Mouse (Mus musculus): Measurements from ENCODE around the gene Cx3cr1. TPM values are rescaled to one million over a fixed set of nuclear protein-coding genes. Genes with fewer than 3 reads are reported as not detected.
A peak's percentile ranks its signal among the peaks of the same experiment; 100 is the strongest.

Cx3cr1 gene
- polyA plus RNA-seq, 1 experiment from 2014 or later, result 7.4 TPM

DNA sequence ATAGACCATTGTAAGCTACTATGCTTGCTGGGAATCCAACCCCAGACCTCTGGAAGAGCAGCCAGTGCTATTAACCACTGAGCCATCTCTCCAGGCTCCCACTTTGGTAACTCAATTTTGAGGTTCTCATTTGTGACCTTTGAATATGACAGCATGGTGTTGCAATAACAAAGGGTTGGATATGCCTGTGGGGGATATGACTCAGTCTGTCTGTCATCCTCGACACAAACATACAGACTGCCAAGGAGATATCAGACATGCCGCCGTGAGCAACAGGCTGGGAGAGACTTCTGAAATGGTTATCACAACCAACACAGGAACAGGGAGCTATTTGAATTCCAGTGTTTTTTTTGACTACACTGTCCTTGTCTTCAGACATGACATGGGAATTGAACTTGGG lies 20.3 kb downstream of the Cx3cr1 start:
- WGBS, result 88% methylated on average over 3 of the region's 3 CpGs
- no peak overlapping the region for H3K27ac ChIP-seq (ENCODE audit: low read depth, low read length)
- H3K4me3 ChIP-seq (ENCODE audit: low read length), result no peak overlapping the region
- H3K4me2 ChIP-seq (replicated peaks; ENCODE audit: low read depth, low read length), result no peak overlapping the region
- H3K4me1 ChIP-seq (ENCODE audit: control insufficient read depth, insufficient read depth, low read length), result no peaks in the 10 kb centered on the region
- ATAC-seq (ENCODE audit: low FRiP score, low TSS enrichment), result no peak
- H3K27me3 ChIP-seq (ENCODE audit: control insufficient read depth, insufficient read depth, low read length), result no peaks in the 10 kb centered on the region
- no peaks in the 10 kb centered on the region for H3K36me3 ChIP-seq (ENCODE audit: control insufficient read depth, insufficient read depth, low read length)
- no peaks in the 10 kb centered on the region for H3K9me3 ChIP-seq (ENCODE audit: control insufficient read depth, low read length)
- H3K9ac ChIP-seq (ENCODE audit: low read depth, low read length), result no peak overlapping the region

- Histone ChIP-seq H3K27ac (ENCODE audit: low read depth, low read length) (no peak overlapping the region), H3K9me3 (ENCODE audit: control insufficient read depth, low read length) (no peaks in the 10 kb centered on the region), H3K36me3 (ENCODE audit: control insufficient read depth, insufficient read depth, low read length) (no peaks in the 10 kb centered on the region), H3K4me2 (replicated peaks; ENCODE audit: low read depth, low read length) (no peak overlapping the region), H3K4me3 (ENCODE audit: low read length) (no peak overlapping the region), H3K4me1 (ENCODE audit: control insufficient read depth, insufficient read depth, low read length) (no peaks in the 10 kb centered on the region), H3K27me3 (ENCODE audit: control insufficient read depth, insufficient read depth, low read length) (no peaks in the 10 kb centered on the region), H3K9ac (ENCODE audit: low read depth, low read length) (no peak overlapping the region)
- ATAC-seq (ENCODE audit: low FRiP score, low TSS enrichment), result no peak
- WGBS, result 74% methylated on average over 6 of the region's 6 CpGs
These were observed 21.2 kb downstream of the Cx3cr1 start for GRCm38 (mm10) chr9:120048495-120048894.

- Histone ChIP-seq H3K27me3 (ENCODE audit: control insufficient read depth, insufficient read depth, low read length) (no peaks in the 10 kb centered on the region), H3K9ac (ENCODE audit: low read depth, low read length) (no peak overlapping the region), H3K4me3 (ENCODE audit: low read length) (no peak overlapping the region), H3K27ac (ENCODE audit: low read depth, low read length) (no peak overlapping the region), H3K36me3 (ENCODE audit: control insufficient read depth, insufficient read depth, low read length) (no peaks in the 10 kb centered on the region), H3K9me3 (ENCODE audit: control insufficient read depth, low read length) (no peaks in the 10 kb centered on the region), H3K4me2 (replicated peaks; ENCODE audit: low read depth, low read length) (no peak overlapping the region), H3K4me1 (ENCODE audit: control insufficient read depth, insufficient read depth, low read length) (no peaks in the 10 kb centered on the region)
- 82% methylated on average over 7 of the region's 7 CpGs for WGBS
- no peak for ATAC-seq (ENCODE audit: low FRiP score, low TSS enrichment)
These were observed 26.6 kb downstream of the Cx3cr1 start for GRCm38 (mm10) chr9:120043115-120043514.

- H3K36me3 ChIP-seq (ENCODE audit: control insufficient read depth, insufficient read depth, low read length), result no peaks in the 10 kb centered on the region
- no peak overlapping the region for H3K4me2 ChIP-seq (replicated peaks; ENCODE audit: low read depth, low read length)
- no peaks in the 10 kb centered on the region for H3K9me3 ChIP-seq (ENCODE audit: control insufficient read depth, low read length)
- H3K27ac ChIP-seq (ENCODE audit: low read depth, low read length), result no peak overlapping the region
- H3K4me3 ChIP-seq (ENCODE audit: low read length), result no peak overlapping the region
- no peaks in the 10 kb centered on the region for H3K4me1 ChIP-seq (ENCODE audit: control insufficient read depth, insufficient read depth, low read length)
- ATAC-seq (ENCODE audit: low FRiP score, low TSS enrichment), result no peak
- H3K27me3 ChIP-seq (ENCODE audit: control insufficient read depth, insufficient read depth, low read length), result no peaks in the 10 kb centered on the region
- H3K9ac ChIP-seq (ENCODE audit: low read depth, low read length), result no peak overlapping the region
- WGBS, result 85% methylated on average over 7 of the region's 7 CpGs
These were observed 32.3 kb downstream of the Cx3cr1 start for GRCm38 (mm10) chr9:120037414-120037813.

DNA sequence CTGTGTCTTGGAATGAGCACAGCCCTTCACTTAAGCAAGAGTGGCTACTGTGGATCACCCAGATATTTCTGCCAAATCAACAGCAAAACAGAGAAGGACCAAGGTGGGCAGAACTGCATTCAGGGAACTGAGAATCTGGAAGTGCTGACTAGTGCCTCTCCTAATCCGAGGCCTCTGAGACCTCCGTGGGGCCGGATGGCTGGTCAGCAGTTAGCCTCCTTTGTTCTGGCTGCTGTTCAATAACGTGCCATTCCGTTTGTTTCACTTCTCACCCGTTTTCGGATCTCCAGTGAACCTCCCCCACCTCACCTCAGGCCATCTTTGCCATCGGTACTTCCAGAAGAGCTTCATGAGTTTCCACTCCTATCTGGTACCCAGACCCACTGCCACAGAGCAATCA lies 35.3 kb downstream of the Cx3cr1 start:
- H3K4me2 ChIP-seq (replicated peaks; ENCODE audit: low read depth, low read length), result no peak overlapping the region
- ATAC-seq (ENCODE audit: low FRiP score, low TSS enrichment), result no peak
- H3K4me1 ChIP-seq (ENCODE audit: control insufficient read depth, insufficient read depth, low read length), result no peaks in the 10 kb centered on the region
- H3K36me3 ChIP-seq (ENCODE audit: control insufficient read depth, insufficient read depth, low read length), result no peaks in the 10 kb centered on the region
- no peak overlapping the region for H3K4me3 ChIP-seq (ENCODE audit: low read length)
- no peak overlapping the region for H3K9ac ChIP-seq (ENCODE audit: low read depth, low read length)
- H3K27ac ChIP-seq (ENCODE audit: low read depth, low read length), result no peak overlapping the region
- no peaks in the 10 kb centered on the region for H3K27me3 ChIP-seq (ENCODE audit: control insufficient read depth, insufficient read depth, low read length)
- H3K9me3 ChIP-seq (ENCODE audit: control insufficient read depth, low read length), result no peaks in the 10 kb centered on the region
- WGBS, result 75% methylated on average over 8 of the region's 8 CpGs

- 87% methylated on average over 6 of the region's 6 CpGs for WGBS
- Histone ChIP-seq H3K4me3 (ENCODE audit: low read length) (no peak overlapping the region), H3K36me3 (ENCODE audit: control insufficient read depth, insufficient read depth, low read length) (no peaks in the 10 kb centered on the region), H3K9ac (ENCODE audit: low read depth, low read length) (no peak overlapping the region), H3K4me2 (replicated peaks; ENCODE audit: low read depth, low read length) (no peak overlapping the region), H3K4me1 (ENCODE audit: control insufficient read depth, insufficient read depth, low read length) (no peaks in the 10 kb centered on the region), H3K27me3 (ENCODE audit: control insufficient read depth, insufficient read depth, low read length) (no peaks in the 10 kb centered on the region), H3K9me3 (ENCODE audit: control insufficient read depth, low read length) (no peaks in the 10 kb centered on the region), H3K27ac (ENCODE audit: low read depth, low read length) (no peak overlapping the region)
- ATAC-seq (ENCODE audit: low FRiP score, low TSS enrichment), result no peak
These were observed 37.0 kb downstream of the Cx3cr1 start for GRCm38 (mm10) chr9:120032710-120033109.

DNA sequence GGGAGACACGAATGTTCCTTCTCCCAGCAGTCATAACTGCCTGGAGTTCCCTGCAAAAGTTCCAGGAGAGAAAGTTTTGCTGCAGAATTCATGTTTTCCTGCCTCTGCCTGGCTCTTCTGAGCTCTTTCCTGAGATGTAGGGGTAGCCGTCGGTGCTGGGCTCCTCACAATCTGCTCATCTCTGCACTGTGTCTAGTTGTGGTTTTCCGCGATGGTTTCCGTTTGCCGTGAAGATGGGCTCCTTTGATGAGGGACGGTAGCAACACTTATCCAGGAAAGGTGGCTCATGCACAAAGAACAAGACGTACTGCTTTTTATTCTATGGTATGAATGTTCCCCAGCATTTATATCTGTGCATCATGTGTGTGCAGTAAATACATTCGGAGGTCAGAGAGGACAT lies 39.3 kb downstream of the Cx3cr1 start:
- Histone ChIP-seq H3K4me3 (ENCODE audit: low read length) (no peak overlapping the region), H3K36me3 (ENCODE audit: control insufficient read depth, insufficient read depth, low read length) (no peaks in the 10 kb centered on the region), H3K4me2 (replicated peaks; ENCODE audit: low read depth, low read length) (no peak overlapping the region), H3K27ac (ENCODE audit: low read depth, low read length) (no peak overlapping the region), H3K9ac (ENCODE audit: low read depth, low read length) (no peak overlapping the region), H3K4me1 (ENCODE audit: control insufficient read depth, insufficient read depth, low read length) (no peaks in the 10 kb centered on the region), H3K27me3 (ENCODE audit: control insufficient read depth, insufficient read depth, low read length) (no peaks in the 10 kb centered on the region), H3K9me3 (ENCODE audit: control insufficient read depth, low read length) (no peaks in the 10 kb centered on the region)
- no peak for ATAC-seq (ENCODE audit: low FRiP score, low TSS enrichment)
- WGBS, result 86% methylated on average over 10 of the region's 10 CpGs

DNA sequence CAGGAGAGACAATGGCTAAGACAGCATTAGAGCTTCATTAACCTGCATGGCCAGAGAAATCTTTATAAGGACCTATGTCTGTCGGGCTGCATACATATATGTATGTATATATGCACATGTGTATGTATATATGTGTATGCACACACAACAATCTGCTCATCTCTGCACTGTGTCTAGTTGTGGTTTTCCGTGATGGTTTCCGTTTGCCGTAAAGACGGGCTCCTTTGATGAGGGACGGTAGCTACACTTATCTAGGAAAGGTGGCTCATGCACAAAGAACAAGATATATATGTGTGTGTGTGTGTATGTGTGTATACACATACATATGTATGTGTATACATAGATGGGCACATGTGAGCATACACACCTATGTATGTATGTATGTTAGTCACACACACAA lies 39.8 kb downstream of the Cx3cr1 start:
- 94% methylated on average over 6 of the region's 6 CpGs for WGBS
- Histone ChIP-seq H3K4me2 (replicated peaks; ENCODE audit: low read depth, low read length) (no peak overlapping the region), H3K27me3 (ENCODE audit: control insufficient read depth, insufficient read depth, low read length) (no peaks in the 10 kb centered on the region), H3K9me3 (ENCODE audit: control insufficient read depth, low read length) (no peaks in the 10 kb centered on the region), H3K4me1 (ENCODE audit: control insufficient read depth, insufficient read depth, low read length) (no peaks in the 10 kb centered on the region), H3K27ac (ENCODE audit: low read depth, low read length) (no peak overlapping the region), H3K4me3 (ENCODE audit: low read length) (no peak overlapping the region), H3K36me3 (ENCODE audit: control insufficient read depth, insufficient read depth, low read length) (no peaks in the 10 kb centered on the region), H3K9ac (ENCODE audit: low read depth, low read length) (no peak overlapping the region)
- no peak for ATAC-seq (ENCODE audit: low FRiP score, low TSS enrichment)

GRCm38 (mm10) chr9:120027401-120028151 lies 42.1 kb downstream of the Cx3cr1 start:
- WGBS, result 30% methylated on average over 14 of the region's 14 CpGs
- ATAC-seq (ENCODE audit: low FRiP score, low TSS enrichment), result peak; percentile 57; the same call in 1 of the 2 replicates
- Histone ChIP-seq H3K9me3 (ENCODE audit: control insufficient read depth, low read length) (no peaks in the 10 kb centered on the region), H3K4me1 (ENCODE audit: control insufficient read depth, insufficient read depth, low read length) (no peaks in the 10 kb centered on the region), H3K4me2 (replicated peaks; ENCODE audit: low read depth, low read length) (no peak overlapping the region), H3K27me3 (ENCODE audit: control insufficient read depth, insufficient read depth, low read length) (no peaks in the 10 kb centered on the region), H3K36me3 (ENCODE audit: control insufficient read depth, insufficient read depth, low read length) (no peaks in the 10 kb centered on the region), H3K27ac (ENCODE audit: low read depth, low read length) (no peak overlapping the region), H3K9ac (ENCODE audit: low read depth, low read length) (no peak overlapping the region), H3K4me3 (ENCODE audit: low read length) (no peak overlapping the region)
